Mouse (Mus musculus) liver, adult 2 months (tissue): ENCODE measurements around the gene Cd163l1.

ENCODE experiments used
- CTCF ChIP-seq: fragments of 200-500 bp; IDR thresholded peaks from 2 replicates; pipeline ENCODE4 v1.5.1; 2011; ENCODE audit warnings: low read depth, low read length, control low read depth
- POLR2A ChIP-seq: fragments of 200-500 bp; IDR thresholded peaks from 2 replicates; pipeline ENCODE4 v1.6.1; 2011; ENCODE audit warnings: low read length, control low read depth; ENCODE audit not compliant: insufficient read depth; ENCODE audit errors: extremely low read depth

- TF ChIP-seq POLR2A (no peak), CTCF (no peak)
Measured at GRCm38 (mm10) chr7:140184206-140184605, 33.9 kb upstream of the Cd163l1 start.
